Mouse (Mus musculus) Patski (cell line): ENCODE measurements around the gene U2af2. TPM values are rescaled to one million over a fixed set of nuclear protein-coding genes. Genes with fewer than 3 reads are reported as not detected.

Experiments
- ATAC-seq: fragments of 100-300 bp; one replicate; pipeline ENCODE4 v1.8.0; 2021
- CTCF ChIA-PET: fragments of 350-600 bp; sonication (Branson Sonifier 250); formaldehyde crosslinking; loops from one replicate; lab custom pipeline; 2022; ENCODE audit warnings: inconsistent platforms; lab: Charles Lee
- POLR2A ChIA-PET: fragments of 350-600 bp; sonication (Branson Sonifier 250); formaldehyde crosslinking; loops from one replicate; lab custom pipeline; 2022; ENCODE audit warnings: antibody characterized with exemption, inconsistent platforms; lab: Charles Lee
- DNase-seq: peaks from one replicate; pipeline ENCODE4 v3.0.0-alpha.2; 2011; ENCODE audit warnings: low read depth, low spot score
- H3K27me3 ChIP-seq: fragments of 371-371 bp; one replicate; pipeline ENCODE4 v1.5.1; 2021
- CTCF ChIP-seq: fragments of 100-300 bp; IDR thresholded peaks from one replicate; pipeline ENCODE4 v1.5.1; 2021
- in situ Hi-C: fragments of 300-500 bp; cut with MboI; formaldehyde crosslinking; loops from 3 replicates; pipeline ENCODE4 v1.11.1; 2018; ENCODE audit warnings: low pct_unique_long_range_greater_than_20kb, mixed read lengths
- polyA plus RNA-seq: library from polyadenylated mRNA; unstranded; gene quantifications from one replicate; pipeline ENCODE4 v1.2.3, GENCODE M21; 2021

U2af2 gene
- polyA plus RNA-seq, 1 experiment from 2014 or later, result 216 TPM

- ChIA-PET CTCF (no interaction called here), POLR2A (interaction anchor here (1.3 to 2.0 kb wide), 3 partner anchors 14 to 42 kb away, joined by 3 to 15 read pairs (median 4); partner anchors contain the start of genes 4632433K11Rik, U2af2 and Zfp784)
- peak; percentile 95 for DNase-seq
- in situ Hi-C loops, result loop anchor here (5.0 kb wide), 1 partner anchor 42 kb away; the partner anchor contains the start of gene U2af2
- no peak for TF ChIP-seq CTCF
- H3K27me3 ChIP-seq, result no peaks in the 10 kb centered on the region
- peak; percentile 87 for ATAC-seq
Observed at GRCm38 (mm10) chr7:5020000-5020681, 41.8 kb upstream of the U2af2 start, which contains the start of the genes Zfp865 and Ccdc106. Gene Zfp865, plus strand, starts transcription at chr7:5020376. Gene Ccdc106, plus strand, starts transcription at chr7:5020553.

- no peaks in the 10 kb centered on the region for H3K27me3 ChIP-seq
- in situ Hi-C loops, result no loop called here
- POLR2A ChIA-PET, result interaction anchor here (1.3 to 2.0 kb wide), 4 partner anchors 14 to 42 kb away, joined by 3 to 15 read pairs (median 4); partner anchors contain the start of genes 4632433K11Rik, U2af2 and Zfp784
- CTCF ChIA-PET, result no interaction called here
- ATAC-seq (peak; percentile 15), DNase-seq (no peak)
- TF ChIP-seq CTCF, result no peak
Observed at GRCm38 (mm10) chr7:5020685-5021084, 41.3 kb upstream of the U2af2 start.

GRCm38 (mm10) chr7:5021197-5021596 lies 40.7 kb upstream of the U2af2 start:
- no peak for TF ChIP-seq CTCF
- ChIA-PET POLR2A (interaction anchor here (1.3 to 1.7 kb wide), 3 partner anchors 13 to 24 kb away, joined by 3 to 15 read pairs (median 3); partner anchors contain the start of genes 4632433K11Rik and Zfp784), CTCF (no interaction called here)
- ATAC-seq, result no peak
- DNase-seq, result no peak
- in situ Hi-C loops, result no loop called here
- no peaks in the 10 kb centered on the region for H3K27me3 ChIP-seq

- ChIA-PET POLR2A (no interaction called here), CTCF (no interaction called here)
Observed at GRCm38 (mm10) chr7:5029543-5029942, 32.4 kb upstream of the U2af2 start.

GRCm38 (mm10) chr7:5029946-5030345 lies 32.0 kb upstream of the U2af2 start:
- CTCF ChIA-PET, result no interaction called here
- ATAC-seq (no peak), DNase-seq (no peak)
- TF ChIP-seq CTCF, result no peak
- POLR2A ChIA-PET, result no interaction called here
- in situ Hi-C loops, result no loop called here
- H3K27me3 ChIP-seq, result no peaks in the 10 kb centered on the region

More at GRCm38 (mm10) chr7:5029543-5029942, 32.4 kb upstream of the U2af2 start:
- in situ Hi-C loops, result no loop called here
- DNase-seq, result no peak
- ATAC-seq, result no peak
- no peak for TF ChIP-seq CTCF
- no peaks in the 10 kb centered on the region for H3K27me3 ChIP-seq

GRCm38 (mm10) chr7:5030554-5031275 lies 31.2 kb upstream of the U2af2 start:
- DNase-seq, result no peak
- POLR2A ChIA-PET, result no interaction called here
- TF ChIP-seq CTCF, result no peak
- H3K27me3 ChIP-seq, result no peaks in the 10 kb centered on the region
- CTCF ChIA-PET, result no interaction called here
- in situ Hi-C loops, result no loop called here
- no peak for ATAC-seq

GRCm38 (mm10) chr7:5031496-5031895 lies 30.4 kb upstream of the U2af2 start:
- ATAC-seq (no peak), DNase-seq (no peak)
- POLR2A ChIA-PET, result no interaction called here
- in situ Hi-C loops, result no loop called here
- no peak for TF ChIP-seq CTCF
- no peaks in the 10 kb centered on the region for H3K27me3 ChIP-seq
- CTCF ChIA-PET, result no interaction called here

GRCm38 (mm10) chr7:5033818-5034217 lies 28.1 kb upstream of the U2af2 start, which contains the start of gene 4632433K11Rik:
Gene 4632433K11Rik, plus strand, starts transcription at chr7:5034118.
- POLR2A ChIA-PET, result interaction anchor here (1.1 kb wide), 1 partner anchor 13 kb away, joined by 3 read pairs; the partner anchor contains the start of genes Ccdc106 and Zfp865
- TF ChIP-seq CTCF, result no peak
- CTCF ChIA-PET, result interaction anchor here (1.1 kb wide), 1 partner anchor 18 kb away, joined by 3 read pairs; the partner anchor contains the start of gene Zfp580
- H3K27me3 ChIP-seq, result no peaks in the 10 kb centered on the region
- no peak for ATAC-seq
- no peak for DNase-seq
- in situ Hi-C loops, result no loop called here

- no peaks in the 10 kb centered on the region for H3K27me3 ChIP-seq
- ChIA-PET POLR2A (no interaction called here), CTCF (no interaction called here)
- DNase-seq, result no peak
- in situ Hi-C loops, result no loop called here
- no peak for ATAC-seq
- no peak for TF ChIP-seq CTCF
Observed at GRCm38 (mm10) chr7:5035628-5036027, 26.3 kb upstream of the U2af2 start.

- no peak for DNase-seq
- in situ Hi-C loops, result no loop called here
- ChIA-PET POLR2A (no interaction called here), CTCF (no interaction called here)
- H3K27me3 ChIP-seq, result no peaks in the 10 kb centered on the region
- ATAC-seq, result no peak
- no peak for TF ChIP-seq CTCF
Observed at GRCm38 (mm10) chr7:5036136-5036535, 25.8 kb upstream of the U2af2 start.
